Mouse (Mus musculus) cerebellum, adult 2 months (tissue): ENCODE results near the gene Nfe2l2. TPM values are rescaled to one million over a fixed set of nuclear protein-coding genes. Genes with fewer than 3 reads are reported as not detected.

Experiments
- DNase-seq, 2 experiments: peaks; one replicate each; pipeline ENCODE4 v3.0.0; 2021
- H3K27ac ChIP-seq: fragments of 200-500 bp; 2 replicates; pipeline ENCODE4 v1.5.1; 2012; ENCODE audit warnings: low read length, control low read depth, inconsistent platforms; ENCODE audit not compliant: insufficient read depth
- H3K27me3 ChIP-seq: fragments of 200-500 bp; 2 replicates; pipeline ENCODE4 v1.6.1; 2012; ENCODE audit warnings: inconsistent platforms, mild to moderate bottlenecking, low read length, moderate library complexity; ENCODE audit not compliant: control insufficient read depth, insufficient read depth
- H3K4me1 ChIP-seq: fragments of 200-500 bp; 2 replicates; pipeline ENCODE4 v1.6.1; 2011; ENCODE audit warnings: low read length; ENCODE audit not compliant: control insufficient read depth, insufficient read depth
- H3K4me3 ChIP-seq: fragments of 200-500 bp; replicated peaks from 2 replicates; pipeline ENCODE3; 2011; ENCODE audit warnings: mild to moderate bottlenecking, low read depth, low read length, control low read depth; ENCODE audit not compliant: insufficient read depth
- CTCF ChIP-seq: fragments of 200-500 bp; IDR thresholded peaks from 2 replicates; pipeline ENCODE4 v1.5.1; 2011; ENCODE audit warnings: low read depth, mild to moderate bottlenecking, control low read depth, low read length, moderate library complexity, borderline replicate concordance; ENCODE audit not compliant: insufficient read depth
- POLR2A ChIP-seq: fragments of 200-500 bp; IDR thresholded peaks from 2 replicates; pipeline ENCODE4 v1.6.1; 2011; ENCODE audit warnings: low read length, control low read depth, borderline replicate concordance; ENCODE audit not compliant: insufficient read depth
- WGBS: fragments of 180-500 bp; shearing (Covaris S2); methylation state at CpG from one replicate; pipeline ENCODE4 v1.1.7; 2018; 5-methylcytosine and 5-hydroxymethylcytosine counted together
- polyA plus RNA-seq: library from polyadenylated mRNA; depleted of rRNA; stranded (reverse); fragments of >200 nt; gene quantifications from 2 replicates; pipeline ENCODE4 v1.2.3, GENCODE M21; 2012

Nfe2l2 gene
- polyA plus RNA-seq, 1 experiment, result 18.6 TPM

DNA sequence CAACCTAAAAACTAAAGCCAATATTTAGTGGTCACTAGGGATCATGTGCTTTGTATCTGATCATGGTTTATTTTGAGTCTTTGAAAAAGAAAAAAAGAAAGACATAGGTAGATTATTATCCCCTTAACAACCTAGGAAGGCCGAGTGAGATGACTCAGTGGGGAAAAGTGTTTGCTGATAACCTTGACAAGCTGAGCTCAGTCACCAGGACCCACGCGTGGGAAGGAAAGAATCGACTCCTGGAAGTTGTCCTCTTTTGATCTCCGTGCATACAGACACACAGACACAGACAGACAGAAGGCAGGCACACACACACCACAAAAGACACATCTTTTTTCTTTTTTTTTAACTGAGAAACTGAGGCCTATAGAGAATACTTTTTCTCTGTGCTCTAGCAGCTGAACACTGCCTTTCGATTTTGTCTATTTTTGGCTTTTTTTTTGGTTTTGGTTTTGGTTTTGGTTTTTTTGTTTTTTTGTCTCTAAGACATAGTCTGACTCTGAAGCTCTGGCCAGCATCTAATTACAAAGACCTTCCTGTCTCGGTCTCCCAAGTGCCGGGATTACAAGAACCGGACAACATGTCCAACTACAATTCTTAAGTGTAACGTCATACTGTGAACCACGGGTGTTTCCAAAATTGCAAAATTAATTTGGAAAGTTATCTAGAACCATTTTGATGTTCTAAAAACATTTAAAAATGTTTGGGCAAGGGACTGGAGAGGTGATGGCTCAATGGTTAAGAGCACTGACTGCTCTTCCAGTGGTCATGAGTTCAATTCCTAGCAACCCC is 16.0 kb upstream of the Nfe2l2 start:
- DNase-seq, result no peak
- Histone ChIP-seq H3K4me1 (peaks cover 5% of the 10 kb centered on the region; the same call in 1 of the 2 replicates), H3K4me3 (no peak overlapping the region), H3K27me3 (no peaks in the 10 kb centered on the region), H3K27ac (no peak overlapping the region)
- no peak for TF ChIP-seq POLR2A
- no peak for TF ChIP-seq CTCF
- 86% methylated on average over 11 of the region's 11 CpGs for WGBS

DNA sequence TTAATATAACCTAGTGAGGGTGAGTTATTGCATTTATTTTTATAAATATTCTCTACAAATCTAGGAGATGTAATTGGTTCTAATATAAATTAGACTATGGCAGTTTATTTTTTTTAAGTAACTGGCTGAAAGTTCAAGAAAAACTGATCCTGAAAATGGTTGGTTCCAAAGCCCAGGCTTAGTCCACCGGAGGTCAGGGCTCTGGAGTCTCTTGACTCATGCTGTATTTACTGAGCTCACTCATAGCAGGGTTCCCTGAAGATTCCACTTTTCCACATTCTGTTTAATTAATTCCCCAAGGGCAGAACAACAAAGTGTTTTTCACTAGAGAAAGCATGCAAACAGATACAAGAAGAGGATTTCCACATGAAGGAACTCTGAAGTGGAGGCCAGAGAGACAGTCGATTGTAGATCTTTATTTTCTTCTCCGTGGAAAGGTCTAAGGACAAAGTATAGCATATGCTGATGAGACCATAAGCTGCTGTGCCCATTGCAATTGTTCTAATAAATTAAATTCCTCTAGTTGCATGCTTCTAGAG is 15.0 kb upstream of the Nfe2l2 start:
- no peak for TF ChIP-seq POLR2A
- TF ChIP-seq CTCF, result no peak
- 87% methylated on average over 3 of the region's 3 CpGs for WGBS
- Histone ChIP-seq H3K27ac (no peak overlapping the region), H3K27me3 (no peaks in the 10 kb centered on the region), H3K4me3 (no peak overlapping the region), H3K4me1 (peaks cover 5% of the 10 kb centered on the region; the same call in 1 of the 2 replicates)
- no peak for DNase-seq

DNA sequence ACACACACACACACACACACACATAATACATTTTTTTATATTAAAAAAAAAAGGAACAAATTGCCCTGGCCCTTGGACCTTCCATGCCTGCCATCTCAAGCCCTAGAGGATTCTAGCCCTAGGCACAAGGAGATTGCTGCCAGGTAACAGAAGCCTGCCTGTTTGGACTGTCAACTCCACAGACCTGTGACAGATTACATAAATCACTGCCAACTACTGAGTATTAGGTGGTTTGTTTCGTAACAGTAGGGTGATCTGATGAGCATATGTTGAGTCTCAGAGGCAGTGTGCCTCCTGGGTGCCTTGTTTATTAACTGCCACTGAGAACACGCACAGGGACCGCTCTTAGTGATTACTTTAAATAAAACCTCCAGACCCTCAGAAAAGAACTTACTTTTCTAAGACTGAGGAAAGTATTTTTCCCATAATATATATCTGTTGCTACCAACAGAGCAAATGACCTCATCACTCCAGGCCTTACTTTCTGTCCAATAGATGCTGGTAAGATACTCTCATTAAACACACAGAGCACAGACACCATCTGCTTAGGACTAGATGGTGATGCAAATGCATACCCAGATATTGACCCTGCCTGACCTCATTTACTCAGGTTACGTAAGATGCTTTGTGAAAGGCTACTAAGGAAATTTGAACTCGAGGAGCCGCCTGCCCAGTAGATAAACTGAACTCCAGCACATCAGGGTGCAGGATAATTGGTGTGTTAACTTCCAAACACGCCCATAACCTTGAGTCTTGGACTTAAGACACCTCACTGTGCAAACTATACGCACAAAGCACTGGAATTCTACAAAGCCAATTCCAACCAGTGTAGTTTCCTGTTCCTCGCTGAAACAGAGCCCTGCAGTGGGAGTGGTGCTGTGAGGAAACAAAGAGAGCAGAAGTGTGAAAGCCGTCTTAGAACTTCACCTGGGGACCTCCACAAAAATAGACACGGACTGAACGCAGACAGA is 11.9 kb upstream of the Nfe2l2 start:
- 42% methylated on average over 12 of the region's 12 CpGs for WGBS
- Histone ChIP-seq H3K27me3 (no peaks in the 10 kb centered on the region), H3K4me1 (peaks cover 5% of the 10 kb centered on the region; the same call in 1 of the 2 replicates), H3K4me3 (no peak overlapping the region), H3K27ac (peak overlapping the region; percentile 46)
- TF ChIP-seq CTCF (no peak), POLR2A (no peak)
- DNase-seq, result peak; percentile 51 to 87

DNA sequence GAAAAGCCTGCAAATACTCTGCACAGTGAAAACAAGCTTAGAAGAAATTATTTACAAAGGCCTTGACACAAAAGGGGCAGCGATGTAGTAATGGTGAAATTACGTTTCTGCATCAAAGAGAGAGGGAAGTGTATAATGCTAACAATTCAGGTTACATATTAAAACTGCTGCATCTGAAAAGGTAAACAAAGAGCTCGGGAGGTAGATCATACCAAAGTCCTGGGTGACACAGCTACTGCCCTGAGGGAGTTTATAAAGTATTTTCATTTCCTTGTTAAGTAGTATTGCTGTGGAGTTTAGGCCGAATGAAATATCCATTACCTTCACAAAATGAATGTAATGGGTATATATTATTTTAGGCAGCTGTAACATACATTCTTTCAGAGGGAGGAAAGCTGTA is 10.3 kb upstream of the Nfe2l2 start:
- DNase-seq, result no peak
- H3K4me1 ChIP-seq, result peaks cover 5% of the 10 kb centered on the region; the same call in 1 of the 2 replicates
- H3K27me3 ChIP-seq, result no peaks in the 10 kb centered on the region
- no peak overlapping the region for H3K27ac ChIP-seq
- H3K4me3 ChIP-seq, result no peak overlapping the region
- 98% methylated on average over 4 of the region's 4 CpGs for WGBS
- no peak for TF ChIP-seq CTCF
- no peak for TF ChIP-seq POLR2A

DNA sequence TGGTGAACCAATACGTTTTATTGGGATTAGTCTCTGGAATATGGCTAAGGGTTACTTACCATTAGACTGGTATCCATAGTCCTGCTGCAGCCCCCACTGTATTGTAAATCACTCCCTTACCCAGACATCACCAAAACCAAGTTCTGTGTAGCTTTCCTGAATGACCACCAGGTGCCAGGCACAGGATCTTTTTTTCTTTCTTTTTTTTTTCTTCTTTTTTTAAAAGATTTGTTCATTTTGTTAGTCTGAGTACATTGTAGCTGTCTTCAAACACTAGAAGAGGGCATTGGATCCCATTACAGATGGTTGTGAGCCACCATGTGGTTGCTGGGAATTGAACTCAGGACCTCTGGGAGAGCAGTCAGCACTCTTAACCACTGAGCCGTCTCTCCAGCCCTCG is 8.6 kb upstream of the Nfe2l2 start:
- Histone ChIP-seq H3K4me1 (peaks cover 5% of the 10 kb centered on the region; the same call in 1 of the 2 replicates), H3K4me3 (no peak overlapping the region), H3K27ac (no peak overlapping the region), H3K27me3 (no peaks in the 10 kb centered on the region)
- WGBS, result 97% methylated on average over 3 of the region's 3 CpGs
- no peak for DNase-seq
- TF ChIP-seq CTCF, result no peak

DNA sequence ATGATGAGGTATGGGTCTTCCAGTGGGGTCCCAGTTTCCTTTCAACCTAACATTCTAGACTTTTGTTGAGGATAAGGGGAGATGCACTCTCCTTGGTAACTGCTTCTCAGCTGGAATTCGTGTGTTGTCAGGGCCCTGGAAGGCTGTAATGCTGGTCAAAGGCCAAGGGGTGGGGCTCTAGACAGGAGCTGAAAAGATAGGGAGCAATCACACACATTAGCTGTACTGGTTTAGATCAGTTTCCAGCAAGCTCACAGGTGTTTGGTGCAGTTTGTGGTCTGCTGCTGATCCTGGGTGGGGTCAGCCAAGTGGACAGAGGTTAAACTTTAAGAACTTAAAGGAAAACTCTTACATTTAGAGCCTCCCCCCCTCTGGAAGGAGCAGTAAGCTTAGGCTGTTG is 3.0 kb upstream of the Nfe2l2 start:
- peaks cover 3% of the 10 kb centered on the region; the same call in 1 of the 2 replicates for H3K27me3 ChIP-seq
- no peak overlapping the region for H3K4me3 ChIP-seq
- TF ChIP-seq POLR2A, result no peak
- TF ChIP-seq CTCF, result no peak
- H3K27ac ChIP-seq, result no peak overlapping the region
- 29% methylated on average over 1 of the region's 1 CpGs for WGBS
- H3K4me1 ChIP-seq, result no peaks in the 10 kb centered on the region
- no peak for DNase-seq

DNA sequence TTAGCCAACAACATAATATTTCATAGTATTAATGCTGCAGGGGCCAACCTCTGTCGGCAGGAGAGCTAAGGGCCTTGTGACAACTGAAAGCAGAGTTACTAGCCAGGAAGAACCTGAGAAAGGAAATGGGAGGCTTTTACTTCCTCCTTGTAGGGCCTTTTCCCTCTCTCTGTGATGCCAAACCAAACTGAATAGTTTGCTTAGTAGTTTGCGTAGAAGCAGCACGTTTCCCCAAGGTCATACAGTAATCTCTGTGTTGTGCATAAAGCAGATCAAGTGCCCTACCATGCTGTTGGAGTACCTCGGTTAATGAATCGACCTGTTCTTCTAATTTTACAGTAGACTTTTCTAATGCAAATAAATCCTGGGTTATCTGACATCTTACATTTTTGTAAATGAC is 2.0 kb upstream of the Nfe2l2 start:
- TF ChIP-seq CTCF, result no peak
- TF ChIP-seq POLR2A, result no peak
- H3K27me3 ChIP-seq, result peaks cover 3% of the 10 kb centered on the region; the same call in 1 of the 2 replicates
- 76% methylated on average over 5 of the region's 5 CpGs for WGBS
- no peak for DNase-seq
- no peak overlapping the region for H3K27ac ChIP-seq
- no peaks in the 10 kb centered on the region for H3K4me1 ChIP-seq
- H3K4me3 ChIP-seq, result no peak overlapping the region
